Mouse (Mus musculus) heart, postnatal 0 days (tissue): Measurements from ENCODE around the gene Gjc3.

Experiments used
- CTCF ChIP-seq: IDR thresholded peaks from 2 replicates; pipeline ENCODE4 v1.5.1; 2016; ENCODE audit warnings: antibody characterized with exemption, control low read depth, low read depth
- EP300 ChIP-seq: IDR thresholded peaks from 2 replicates; pipeline ENCODE4 v1.6.1; 2016; ENCODE audit warnings: antibody characterized with exemption, low read depth

GRCm38 (mm10) chr5:137921532-137921931 lies 41.4 kb downstream of the Gjc3 start, which contains the start of gene Cyp3a13:
- TF ChIP-seq EP300 (no peak), CTCF (no peak)
